Mouse (Mus musculus): ENCODE measurements around the gene Clmp. TPM values are rescaled to one million over a fixed set of nuclear protein-coding genes. Genes with fewer than 3 reads are reported as not detected.
"Not testable (repeated sequence)": the region's sequence is repeated elsewhere in the genome, so short reads cannot be mapped to it uniquely, and the experiment has no call there.

Gene Clmp
- polyA plus RNA-seq, 1 experiment from 2014 or later, result 72.3 TPM

GRCm38 (mm10) chr9:40764887-40765580 is 79.3 kb downstream of the Clmp start:
- WGBS, result 90% methylated on average over 8 of the region's 9 CpGs
- no peaks in the 10 kb centered on the region for H3K4me1 ChIP-seq (ENCODE audit: control insufficient read depth, insufficient read depth, low read length)
- DNase-seq (ENCODE audit: low spot score), result no peak
- H3K36me3 ChIP-seq (replicated peaks; ENCODE audit: control insufficient read depth, insufficient read depth, low read depth, low read length), result peaks cover 2% of the 10 kb centered on the region
- ATAC-seq (replicated peaks; ENCODE audit: insufficient number of reproducible peaks, low FRiP score, low TSS enrichment, low read depth), result no peak
- no peak overlapping the region for H3K4me3 ChIP-seq (ENCODE audit: low read depth, low read length)
- no peak overlapping the region for H3K4me2 ChIP-seq (ENCODE audit: low read depth, low read length)
- H3K9me3 ChIP-seq (replicated peaks; ENCODE audit: control insufficient read depth, low read length), result no peaks in the 10 kb centered on the region
- H3K9ac ChIP-seq (replicated peaks; ENCODE audit: low read length), result no peak overlapping the region
- H3K27me3 ChIP-seq (ENCODE audit: control insufficient read depth, insufficient read depth, low read length), result no peaks in the 10 kb centered on the region
- H3K27ac ChIP-seq (replicated peaks; ENCODE audit: low read depth, low read length), result no peak overlapping the region

- no peaks in the 10 kb centered on the region for H3K9me3 ChIP-seq (replicated peaks; ENCODE audit: control insufficient read depth, low read length)
- ATAC-seq (replicated peaks; ENCODE audit: insufficient number of reproducible peaks, low FRiP score, low TSS enrichment, low read depth), result no peak
- DNase-seq (ENCODE audit: low spot score), result no peak
- 73% methylated on average over 12 of the region's 12 CpGs for WGBS
- no peaks in the 10 kb centered on the region for H3K4me1 ChIP-seq (ENCODE audit: control insufficient read depth, insufficient read depth, low read length)
- no peak overlapping the region for H3K9ac ChIP-seq (replicated peaks; ENCODE audit: low read length)
- H3K4me3 ChIP-seq (ENCODE audit: low read depth, low read length), result no peak overlapping the region
- no peak overlapping the region for H3K4me2 ChIP-seq (ENCODE audit: low read depth, low read length)
- H3K27me3 ChIP-seq (ENCODE audit: control insufficient read depth, insufficient read depth, low read length), result no peaks in the 10 kb centered on the region
- no peak overlapping the region for H3K27ac ChIP-seq (replicated peaks; ENCODE audit: low read depth, low read length)
- H3K36me3 ChIP-seq (replicated peaks; ENCODE audit: control insufficient read depth, insufficient read depth, low read depth, low read length), result peaks cover 2% of the 10 kb centered on the region
Observed at GRCm38 (mm10) chr9:40765581-40765940, 79.8 kb downstream of the Clmp start.

- no peaks in the 10 kb centered on the region for H3K4me1 ChIP-seq (ENCODE audit: control insufficient read depth, insufficient read depth, low read length)
- DNase-seq (ENCODE audit: low spot score) (no peak), ATAC-seq (replicated peaks; ENCODE audit: insufficient number of reproducible peaks, low FRiP score, low TSS enrichment, low read depth) (no peak)
- no peak overlapping the region for H3K27ac ChIP-seq (replicated peaks; ENCODE audit: low read depth, low read length)
- no peak overlapping the region for H3K4me2 ChIP-seq (ENCODE audit: low read depth, low read length)
- H3K9ac ChIP-seq (replicated peaks; ENCODE audit: low read length), result no peak overlapping the region
- no peaks in the 10 kb centered on the region for H3K9me3 ChIP-seq (replicated peaks; ENCODE audit: control insufficient read depth, low read length)
- 73% methylated on average over 7 of the region's 7 CpGs for WGBS
- no peak overlapping the region for H3K4me3 ChIP-seq (ENCODE audit: low read depth, low read length)
- no peaks in the 10 kb centered on the region for H3K27me3 ChIP-seq (ENCODE audit: control insufficient read depth, insufficient read depth, low read length)
- H3K36me3 ChIP-seq (replicated peaks; ENCODE audit: control insufficient read depth, insufficient read depth, low read depth, low read length), result peaks cover 2% of the 10 kb centered on the region
Observed at GRCm38 (mm10) chr9:40766058-40766605, 80.4 kb downstream of the Clmp start.

- Histone ChIP-seq H3K27me3 (ENCODE audit: control insufficient read depth, insufficient read depth, low read length) (no peaks in the 10 kb centered on the region), H3K9ac (replicated peaks; ENCODE audit: low read length) (no peak overlapping the region), H3K4me3 (ENCODE audit: low read depth, low read length) (no peak overlapping the region), H3K9me3 (replicated peaks; ENCODE audit: control insufficient read depth, low read length) (no peaks in the 10 kb centered on the region), H3K4me2 (ENCODE audit: low read depth, low read length) (no peak overlapping the region), H3K27ac (replicated peaks; ENCODE audit: low read depth, low read length) (no peak overlapping the region), H3K4me1 (ENCODE audit: control insufficient read depth, insufficient read depth, low read length) (no peaks in the 10 kb centered on the region), H3K36me3 (replicated peaks; ENCODE audit: control insufficient read depth, insufficient read depth, low read depth, low read length) (peaks cover 2% of the 10 kb centered on the region)
- ATAC-seq (replicated peaks; ENCODE audit: insufficient number of reproducible peaks, low FRiP score, low TSS enrichment, low read depth) (no peak), DNase-seq (ENCODE audit: low spot score) (no peak)
- 81% methylated on average over 4 of the region's 4 CpGs for WGBS
Observed at GRCm38 (mm10) chr9:40767946-40768345, 82.2 kb downstream of the Clmp start.

GRCm38 (mm10) chr9:40772246-40772645 is 86.5 kb downstream of the Clmp start:
- Histone ChIP-seq H3K4me2 (ENCODE audit: low read depth, low read length) (no peak overlapping the region), H3K4me3 (ENCODE audit: low read depth, low read length) (no peak overlapping the region), H3K9ac (replicated peaks; ENCODE audit: low read length) (no peak overlapping the region), H3K36me3 (replicated peaks; ENCODE audit: control insufficient read depth, insufficient read depth, low read depth, low read length) (no peaks in the 10 kb centered on the region), H3K4me1 (ENCODE audit: control insufficient read depth, insufficient read depth, low read length) (no peaks in the 10 kb centered on the region), H3K27ac (replicated peaks; ENCODE audit: low read depth, low read length) (no peak overlapping the region), H3K27me3 (ENCODE audit: control insufficient read depth, insufficient read depth, low read length) (no peaks in the 10 kb centered on the region), H3K9me3 (replicated peaks; ENCODE audit: control insufficient read depth, low read length) (no peaks in the 10 kb centered on the region)
- DNase-seq (ENCODE audit: low spot score) (no peak), ATAC-seq (replicated peaks; ENCODE audit: insufficient number of reproducible peaks, low FRiP score, low TSS enrichment, low read depth) (no peak)
- WGBS, result 83% methylated on average over 13 of the region's 13 CpGs

- 85% methylated on average over 6 of the region's 6 CpGs for whole genome bisulfite sequencing
- H3K27ac ChIP-seq (replicated peaks; ENCODE audit: low read depth, low read length); H3K27me3 ChIP-seq (ENCODE audit: control insufficient read depth, insufficient read depth, low read length); H3K9me3 ChIP-seq (replicated peaks; ENCODE audit: control insufficient read depth, low read length); H3K36me3 ChIP-seq (replicated peaks; ENCODE audit: control insufficient read depth, insufficient read depth, low read depth, low read length); H3K4me2 ChIP-seq (ENCODE audit: low read depth, low read length); H3K9ac ChIP-seq (replicated peaks; ENCODE audit: low read length); DNase-seq (ENCODE audit: low spot score); ATAC-seq (replicated peaks; ENCODE audit: insufficient number of reproducible peaks, low FRiP score, low TSS enrichment, low read depth); H3K4me1 ChIP-seq (ENCODE audit: control insufficient read depth, insufficient read depth, low read length); H3K4me3 ChIP-seq (ENCODE audit: low read depth, low read length): not testable (repeated sequence)
Observed at GRCm38 (mm10) chr9:40773142-40773541, 87.4 kb downstream of the Clmp start.

GRCm38 (mm10) chr9:40773869-40774268 is 88.1 kb downstream of the Clmp start:
- H3K4me2 ChIP-seq (ENCODE audit: low read depth, low read length), result no peak overlapping the region
- H3K27me3 ChIP-seq (ENCODE audit: control insufficient read depth, insufficient read depth, low read length), result no peaks in the 10 kb centered on the region
- no peak overlapping the region for H3K27ac ChIP-seq (replicated peaks; ENCODE audit: low read depth, low read length)
- no peak overlapping the region for H3K4me3 ChIP-seq (ENCODE audit: low read depth, low read length)
- WGBS, result 92% methylated on average over 4 of the region's 4 CpGs
- no peaks in the 10 kb centered on the region for H3K9me3 ChIP-seq (replicated peaks; ENCODE audit: control insufficient read depth, low read length)
- DNase-seq (ENCODE audit: low spot score), result no peak
- no peak for ATAC-seq (replicated peaks; ENCODE audit: insufficient number of reproducible peaks, low FRiP score, low TSS enrichment, low read depth)
- H3K4me1 ChIP-seq (ENCODE audit: control insufficient read depth, insufficient read depth, low read length), result no peaks in the 10 kb centered on the region
- H3K36me3 ChIP-seq (replicated peaks; ENCODE audit: control insufficient read depth, insufficient read depth, low read depth, low read length), result no peaks in the 10 kb centered on the region
- no peak overlapping the region for H3K9ac ChIP-seq (replicated peaks; ENCODE audit: low read length)

- H3K36me3 ChIP-seq (replicated peaks; ENCODE audit: control insufficient read depth, insufficient read depth, low read depth, low read length), result no peaks in the 10 kb centered on the region
- H3K9ac ChIP-seq (replicated peaks; ENCODE audit: low read length), result no peak overlapping the region
- WGBS, result 29% methylated on average over 1 of the region's 1 CpGs
- no peak for DNase-seq (ENCODE audit: low spot score)
- ATAC-seq (replicated peaks; ENCODE audit: insufficient number of reproducible peaks, low FRiP score, low TSS enrichment, low read depth), result no peak
- no peaks in the 10 kb centered on the region for H3K27me3 ChIP-seq (ENCODE audit: control insufficient read depth, insufficient read depth, low read length)
- no peak overlapping the region for H3K4me2 ChIP-seq (ENCODE audit: low read depth, low read length)
- H3K27ac ChIP-seq (replicated peaks; ENCODE audit: low read depth, low read length), result no peak overlapping the region
- H3K4me3 ChIP-seq (ENCODE audit: low read depth, low read length), result no peak overlapping the region
- no peaks in the 10 kb centered on the region for H3K9me3 ChIP-seq (replicated peaks; ENCODE audit: control insufficient read depth, low read length)
- no peaks in the 10 kb centered on the region for H3K4me1 ChIP-seq (ENCODE audit: control insufficient read depth, insufficient read depth, low read length)
Observed at GRCm38 (mm10) chr9:40776044-40776443, 90.3 kb downstream of the Clmp start.
